Comparison of ENCODE assay signal across 9 mouse cellular contexts in genomic region chr3:153655071-153655470, GRCm38 (mm10).
A peak's percentile ranks its signal among the peaks of the same experiment; 100 is the strongest.
DNase-seq lines count a peak whose midpoint lies in the region; ATAC-seq and TF ChIP-seq lines count a peak whose summit lies in the region.
"Had no signal": no experiment of that assay in that cellular context is flagged by ENCODE, and none has a peak within 500 bp of the region (broad histone marks: within the 10 kb centered on the region; RNA-seq: fewer than 3 reads in every experiment).

No protein-coding gene starts in this region.

- no peak for ATAC-seq in liver, embryonic 11.5 days (replicated peaks; ENCODE audit: low FRiP score)
- no peak for ATAC-seq in hindbrain, embryonic 14.5 days (ENCODE audit: low FRiP score)
- ATAC-seq in neural tube, embryonic 11.5 days (ENCODE audit: insufficient read depth, low FRiP score, low TSS enrichment), result no peak

- WGBS in liver, adult 2 months, result 35% methylated on average over 9 of the region's 9 CpGs
- WGBS in liver, embryonic 11.5 days, result 35% methylated on average over 9 of the region's 9 CpGs
- 33% methylated on average over 9 of the region's 9 CpGs for WGBS in embryonic facial prominence, embryonic 10.5 days
- 19% methylated on average over 9 of the region's 9 CpGs for WGBS in hindbrain, embryonic 14.5 days
- WGBS in neural tube, embryonic 11.5 days, result 30% methylated on average over 9 of the region's 9 CpGs

- H3K36me3 ChIP-seq in liver, adult 2 months (ENCODE audit: control insufficient read depth, insufficient read depth, low read length), result no peaks in the 10 kb centered on the region
- H3K36me3 ChIP-seq in liver, embryonic 11.5 days (ENCODE audit: control insufficient read depth, insufficient read depth, low read length), result no peaks in the 10 kb centered on the region
- no peaks in the 10 kb centered on the region for H3K36me3 ChIP-seq in embryonic facial prominence, embryonic 10.5 days (replicated peaks)
- H3K36me3 ChIP-seq in hindbrain, embryonic 14.5 days (replicated peaks; ENCODE audit: control insufficient read depth, insufficient read depth), result no peaks in the 10 kb centered on the region
- H3K36me3 ChIP-seq in neural tube, embryonic 11.5 days (ENCODE audit: control insufficient read depth, insufficient read depth, low read length), result no peaks in the 10 kb centered on the region

- TF ChIP-seq POLR2A in liver, adult 2 months (IDR thresholded peaks at IDR 0.05; ENCODE audit: extremely low read depth, insufficient read depth, low read length), result no peak

- no peaks in the 10 kb centered on the region for H3K4me1 ChIP-seq in liver, adult 2 months (ENCODE audit: control insufficient read depth, insufficient read depth, low read length)
- H3K4me1 ChIP-seq in liver, embryonic 11.5 days (replicated peaks; ENCODE audit: control insufficient read depth, insufficient read depth, low read length), result 0 out of 2 replicates have a peak, but pooled peaks cover 4% of the 10 kb centered on the region
- H3K4me1 ChIP-seq in embryonic facial prominence, embryonic 10.5 days, result peaks cover 43% of the 10 kb centered on the region
- H3K4me1 ChIP-seq in hindbrain, embryonic 14.5 days (replicated peaks; ENCODE audit: control insufficient read depth, insufficient read depth, low read length), result no peaks in the 10 kb centered on the region; the same call in 1 of the 2 replicates
- peaks cover 5% of the 10 kb centered on the region; the same call in 1 of the 2 replicates for H3K4me1 ChIP-seq in neural tube, embryonic 11.5 days (ENCODE audit: control insufficient read depth, insufficient read depth, low read length)

- no peaks in the 10 kb centered on the region for H3K9me3 ChIP-seq in liver, embryonic 11.5 days (ENCODE audit: control insufficient read depth, low read length)
- H3K9me3 ChIP-seq in embryonic facial prominence, embryonic 10.5 days, result no peaks in the 10 kb centered on the region
- no peaks in the 10 kb centered on the region for H3K9me3 ChIP-seq in hindbrain, embryonic 14.5 days (ENCODE audit: control insufficient read depth, low read length)
- no peaks in the 10 kb centered on the region for H3K9me3 ChIP-seq in neural tube, embryonic 11.5 days (ENCODE audit: control insufficient read depth, low read length)

- H3K9ac ChIP-seq in liver, adult 2 months (ENCODE audit: low read depth, low read length), result no peak overlapping the region
- H3K9ac ChIP-seq in liver, embryonic 11.5 days (ENCODE audit: low read depth, low read length), result no peak overlapping the region
- no peak overlapping the region for H3K9ac ChIP-seq in hindbrain, embryonic 14.5 days
- no peak overlapping the region for H3K9ac ChIP-seq in neural tube, embryonic 11.5 days (ENCODE audit: low read length)

- no peak overlapping the region for H3K4me3 ChIP-seq in liver, adult 2 months (ENCODE audit: insufficient read depth, low read depth, low read length)
- H3K4me3 ChIP-seq in liver, embryonic 11.5 days (ENCODE audit: low read depth, low read length), result no peak overlapping the region
- no peak overlapping the region for H3K4me3 ChIP-seq in embryonic facial prominence, embryonic 10.5 days
- H3K4me3 ChIP-seq in hindbrain, embryonic 14.5 days (replicated peaks; ENCODE audit: low read length), result no peak overlapping the region
- H3K4me3 ChIP-seq in neural tube, embryonic 11.5 days (ENCODE audit: low read depth, low read length), result no peak overlapping the region
- H3K4me3 ChIP-seq: erythroblast, embryonic 14.5 days had no signal

- peak; percentile 58 for TF ChIP-seq CTCF in liver, adult 2 months (IDR thresholded peaks at IDR 0.05; ENCODE audit: low read depth, low read length)

- peak; percentile 28 for DNase-seq in liver, adult 2 months (ENCODE audit: extremely low read depth, low read depth, low spot score)
- no peak for DNase-seq in liver, embryonic 11.5 days (ENCODE audit: low spot score)
- DNase-seq in adrenal gland, postnatal 14 days, result peak; percentile 73
- peak; percentile 69 for DNase-seq in embryonic facial prominence, embryonic 10.5 days (ENCODE audit: low spot score)
- peak; percentile 97 for DNase-seq in hindbrain, embryonic 14.5 days (ENCODE audit: low spot score)
- DNase-seq in left cerebral cortex, adult 9 months (ENCODE audit: low spot score in 2 of 2), result peak; percentile 27 to 87
- DNase-seq in neural tube, embryonic 11.5 days (ENCODE audit: low spot score), result peak; percentile 75
- DNase-seq in thymus, postnatal 25 days, result peak; percentile 33

- no peaks in the 10 kb centered on the region for H3K27me3 ChIP-seq in liver, adult 2 months (ENCODE audit: control insufficient read depth, insufficient read depth, low read length)
- H3K27me3 ChIP-seq in liver, embryonic 11.5 days (replicated peaks; ENCODE audit: control insufficient read depth, insufficient read depth, low read length), result no peaks in the 10 kb centered on the region
- H3K27me3 ChIP-seq in embryonic facial prominence, embryonic 10.5 days (replicated peaks; ENCODE audit: low read depth, poor library complexity, severe bottlenecking), result no peaks in the 10 kb centered on the region
- H3K27me3 ChIP-seq in hindbrain, embryonic 14.5 days (ENCODE audit: control insufficient read depth, insufficient read depth, low read length), result no peaks in the 10 kb centered on the region
- H3K27me3 ChIP-seq in neural tube, embryonic 11.5 days (ENCODE audit: control insufficient read depth, insufficient read depth, low read length), result no peaks in the 10 kb centered on the region

- H3K27ac ChIP-seq in liver, adult 2 months (replicated peaks; ENCODE audit: insufficient read depth, low read depth, low read length), result no peak overlapping the region
- no peak overlapping the region for H3K27ac ChIP-seq in liver, embryonic 11.5 days (ENCODE audit: low read depth, low read length)
- H3K27ac ChIP-seq in embryonic facial prominence, embryonic 10.5 days (replicated peaks), result no peak overlapping the region
- no peak overlapping the region for H3K27ac ChIP-seq in hindbrain, embryonic 14.5 days
- H3K27ac ChIP-seq in neural tube, embryonic 11.5 days (ENCODE audit: low read depth, low read length), result no peak overlapping the region

- H3K79me2 ChIP-seq in liver, adult 2 months (ENCODE audit: control insufficient read depth, insufficient read depth, low read length), result no peaks in the 10 kb centered on the region

- no peak overlapping the region for H3K4me2 ChIP-seq in liver, embryonic 11.5 days
- no peak overlapping the region for H3K4me2 ChIP-seq in hindbrain, embryonic 14.5 days (replicated peaks)
- H3K4me2 ChIP-seq in neural tube, embryonic 11.5 days (ENCODE audit: low read depth), result no peak overlapping the region
